Mouse (Mus musculus) MEL (cell line): Measurements from ENCODE around the gene Fgfr2. TPM values are rescaled to one million over a fixed set of nuclear protein-coding genes. Genes with fewer than 3 reads are reported as not detected.

ENCODE experiments used
- DNase-seq: peaks from one replicate; pipeline ENCODE4 v3.0.0; 2011; ENCODE audit warnings: low read depth, low spot score
- H3K27ac ChIP-seq: 2 replicates; pipeline ENCODE4 v1.5.1; 2012; ENCODE audit warnings: low read depth, mild to moderate bottlenecking, control low read depth, low read length, moderate library complexity; ENCODE audit not compliant: control insufficient read depth
- H3K27me3 ChIP-seq, 2 experiments: fragments of 150-350 bp in 1 of 2; sonication (generic) in 1 of 2; 2 replicates each; pipeline ENCODE4 v1.6.1; 2012; ENCODE audit warnings: low read length in 2 of 2, mild to moderate bottlenecking in 2 of 2, improper control_type of control experiment in 1 of 2, moderate library complexity in 1 of 2; ENCODE audit not compliant: insufficient read depth in 2 of 2, control insufficient read depth in 1 of 2
- H3K36me3 ChIP-seq, 2 experiments: 2 replicates each; pipeline ENCODE4 v1.6.1; 2012 to 2014; ENCODE audit warnings: low read length in 2 of 2, improper control_type of control experiment in 1 of 2, inconsistent platforms in 1 of 2, mild to moderate bottlenecking in 1 of 2; ENCODE audit not compliant: insufficient read depth in 2 of 2, control insufficient read depth in 1 of 2
- H3K4me1 ChIP-seq, 2 experiments: fragments of 150-350 bp in 1 of 2; sonication (generic) in 1 of 2; 2 replicates each; pipeline ENCODE4 v1.6.1; 2012; ENCODE audit warnings: low read length in 2 of 2, improper control_type of control experiment in 1 of 2, mild to moderate bottlenecking in 1 of 2; ENCODE audit not compliant: insufficient read depth in 2 of 2, control insufficient read depth in 1 of 2
- H3K4me3 ChIP-seq, 2 experiments: fragments of 150-350 bp in 1 of 2; sonication (generic) in 1 of 2; 2 replicates each; pipeline ENCODE4 v1.5.1; 2012; ENCODE audit warnings: low read depth in 2 of 2, low read length in 2 of 2, mild to moderate bottlenecking in 2 of 2, moderate library complexity in 2 of 2, control low read depth in 1 of 2, improper control_type of control experiment in 1 of 2; ENCODE audit not compliant: control insufficient read depth in 1 of 2, insufficient read depth in 1 of 2
- H3K79me2 ChIP-seq: 2 replicates; pipeline ENCODE4 v1.6.1; 2012; ENCODE audit warnings: mild to moderate bottlenecking, low read length, moderate library complexity; ENCODE audit not compliant: control insufficient read depth, poor library complexity, insufficient read depth
- H3K9ac ChIP-seq: 2 replicates; pipeline ENCODE4 v1.6.1; 2012; ENCODE audit warnings: low read depth, mild to moderate bottlenecking, control low read depth, low read length, moderate library complexity; ENCODE audit not compliant: control insufficient read depth, poor library complexity, severe bottlenecking
- H3K9me3 ChIP-seq: fragments of 150-350 bp; sonication (generic); replicated peaks from 2 replicates; pipeline ENCODE4 v1.6.1; 2012; ENCODE audit warnings: mild to moderate bottlenecking, low read length, improper control_type of control experiment, moderate library complexity; ENCODE audit not compliant: insufficient read depth
- BHLHE40 ChIP-seq: IDR thresholded peaks from 2 replicates; pipeline ENCODE4 v1.6.1; 2012; ENCODE audit warnings: low read depth, mild to moderate bottlenecking, inconsistent platforms, low read length, improper control_type of control experiment, borderline replicate concordance
- CHD1 ChIP-seq: IDR thresholded peaks from 2 replicates; pipeline ENCODE4 v1.6.1; 2012; ENCODE audit warnings: low read depth, mild to moderate bottlenecking, inconsistent platforms, low read length, improper control_type of control experiment
- E2F4 ChIP-seq: IDR thresholded peaks from 2 replicates; pipeline ENCODE4 v1.6.1; 2011; ENCODE audit warnings: low read depth, low read length, improper control_type of control experiment, borderline replicate concordance
- ELF1 ChIP-seq: IDR thresholded peaks from 2 replicates; pipeline ENCODE4 v1.6.1; 2014; ENCODE audit warnings: low read depth, mild to moderate bottlenecking, inconsistent platforms, low read length, improper control_type of control experiment, moderate library complexity
- KAT2A ChIP-seq: conservative IDR thresholded peaks from 2 replicates; pipeline ENCODE4 v1.6.1; 2012; ENCODE audit warnings: low read depth, low read length, improper control_type of control experiment, inconsistent platforms
- MAFK ChIP-seq: IDR thresholded peaks from 2 replicates; pipeline ENCODE4 v1.6.1; 2011; ENCODE audit warnings: low read depth, mild to moderate bottlenecking, low read length, improper control_type of control experiment, borderline replicate concordance
- MAX ChIP-seq: IDR thresholded peaks from 2 replicates; pipeline ENCODE4 v1.6.1; 2011; ENCODE audit warnings: low read length, improper control_type of control experiment
- MYB ChIP-seq: IDR thresholded peaks from 2 replicates; pipeline ENCODE4 v1.6.1; 2011; ENCODE audit warnings: mild to moderate bottlenecking, low read depth, low read length, improper control_type of control experiment
- POLR2A ChIP-seq, 2 experiments: IDR thresholded peaks; 2 replicates each; pipeline ENCODE4 v1.6.1; 2011 to 2012; ENCODE audit warnings: low read length in 2 of 2, mild to moderate bottlenecking in 2 of 2, control low read depth in 1 of 2, improper control_type of control experiment in 1 of 2, low read depth in 1 of 2, moderate library complexity in 1 of 2; ENCODE audit not compliant: control insufficient read depth in 1 of 2, insufficient read depth in 1 of 2, poor library complexity in 1 of 2
- POLR2AphosphoS2 ChIP-seq: IDR thresholded peaks from 2 replicates; pipeline ENCODE4 v1.6.1; 2011; ENCODE audit warnings: low read length, improper control_type of control experiment
- POLR2AphosphoS5 ChIP-seq: IDR thresholded peaks from 2 replicates; pipeline ENCODE4 v1.6.1; 2012; ENCODE audit warnings: low read depth, borderline replicate concordance, mild to moderate bottlenecking, inconsistent platforms, low read length, moderate library complexity, mixed read lengths
- RAD21 ChIP-seq: IDR thresholded peaks from 2 replicates; pipeline ENCODE4 v1.6.1; 2011; ENCODE audit warnings: mild to moderate bottlenecking, low read depth, low read length, improper control_type of control experiment
- TAL1 ChIP-seq: IDR thresholded peaks from 2 replicates; pipeline ENCODE4 v1.6.1; 2012; ENCODE audit warnings: mild to moderate bottlenecking, inconsistent platforms, low read length, moderate library complexity, mixed read lengths
- TCF12 ChIP-seq: IDR thresholded peaks from 2 replicates; pipeline ENCODE4 v1.6.1; 2014; ENCODE audit warnings: low read depth, mild to moderate bottlenecking, inconsistent platforms, low read length, improper control_type of control experiment, moderate library complexity
- UBTF ChIP-seq: IDR thresholded peaks from 2 replicates; pipeline ENCODE4 v1.6.1; 2012; ENCODE audit warnings: low read depth, mild to moderate bottlenecking, inconsistent platforms, low read length, improper control_type of control experiment, moderate library complexity, borderline replicate concordance; ENCODE audit not compliant: insufficient read depth
- USF1 ChIP-seq: IDR thresholded peaks from 2 replicates; pipeline ENCODE4 v1.6.1; 2014; ENCODE audit warnings: low read depth, mild to moderate bottlenecking, inconsistent platforms, low read length, improper control_type of control experiment, moderate library complexity
- ZKSCAN1 ChIP-seq: IDR thresholded peaks from 2 replicates; pipeline ENCODE4 v1.6.1; 2012; ENCODE audit warnings: low read depth, mild to moderate bottlenecking, inconsistent platforms, low read length, improper control_type of control experiment, moderate library complexity
- ZMIZ1 ChIP-seq: IDR thresholded peaks from 2 replicates; pipeline ENCODE4 v1.6.1; 2012; ENCODE audit warnings: low read depth, mild to moderate bottlenecking, inconsistent platforms, low read length, improper control_type of control experiment, moderate library complexity
- polyA plus RNA-seq, 2 experiments: library from polyadenylated mRNA; stranded (reverse) in 1 of 2; unstranded in 1 of 2; fragments of >175 nt in 1 of 2; fragments of >200 nt in 1 of 2; gene quantifications; 2 replicates each; pipeline versions ENCODE4 v1.2.1 to v1.2.4; 2012; ENCODE audit warnings: low replicate concordance in 2 of 2, low read depth in 1 of 2; ENCODE audit not compliant: insufficient read length in 2 of 2, insufficient read depth in 1 of 2, missing spikeins in 1 of 2
- total RNA-seq: library from RNA; depleted of rRNA; stranded (reverse); fragments of 300-350 nt; gene quantifications from 2 replicates; pipeline ENCODE4 v1.2.3, GENCODE M21; 2012

Fgfr2 gene
- total and polyA plus RNA-seq, 3 experiments: not detected

GRCm38 (mm10) chr7:130435776-130436175, 2687.4 kb downstream of the Fgfr2 start:
- Histone ChIP-seq H3K27ac (no peak overlapping the region), H3K79me2 (no peaks in the 10 kb centered on the region)
- no peak for TF ChIP-seq TCF12
- no peak for TF ChIP-seq ELF1
- TF ChIP-seq TAL1: no peak
- no peak for TF ChIP-seq RAD21
- TF ChIP-seq ZKSCAN1: no peak
- TF ChIP-seq CHD1: no peak
- TF ChIP-seq MYB: no peak
- no peak for TF ChIP-seq E2F4
- TF ChIP-seq ZMIZ1: no peak
- no peak for TF ChIP-seq KAT2A
- no peak for TF ChIP-seq USF1
- no peak for TF ChIP-seq POLR2AphosphoS5
- no peak for TF ChIP-seq MAFK
- no peak for TF ChIP-seq POLR2AphosphoS2
- TF ChIP-seq BHLHE40: no peak
- TF ChIP-seq POLR2A (IDR thresholded peaks at IDR 0.05; ENCODE audit: control insufficient read depth in 1 of 2, insufficient read depth in 1 of 2, low read depth in 1 of 2, low read length in 2 of 2, poor library complexity in 1 of 2): no peak
- TF ChIP-seq UBTF: no peak
- TF ChIP-seq, all 39 proteins: peak for 0
- no peaks in the 10 kb centered on the region for H3K9me3 ChIP-seq
- no peak for DNase-seq
- peaks cover 0 to 4% of the 10 kb centered on the region in 2 experiments; a peak in 1 of 4 replicates for H3K4me1 ChIP-seq
- no peak overlapping the region for H3K4me3 ChIP-seq
- H3K9ac ChIP-seq: no peak overlapping the region
- H3K36me3 ChIP-seq: peaks cover 0 to 2% of the 10 kb centered on the region in 2 experiments
- no peaks in the 10 kb centered on the region for H3K27me3 ChIP-seq

GRCm38 (mm10) chr7:130432141-130432540, 2691.0 kb downstream of the Fgfr2 start:
- Histone ChIP-seq H3K9me3 (no peaks in the 10 kb centered on the region), H3K4me3 (no peak overlapping the region), H3K27ac (no peak overlapping the region), H3K9ac (no peak overlapping the region), H3K79me2 (0 out of 2 replicates have a peak, but pooled peaks cover 2% of the 10 kb centered on the region), H3K27me3 (no peaks in the 10 kb centered on the region), H3K36me3 (peaks cover 0 to 2% of the 10 kb centered on the region in 2 experiments; a peak in 2 of 4 replicates)
- DNase-seq: no peak
- no peak for TF ChIP-seq CHD1
- no peak for TF ChIP-seq MAX
- TF ChIP-seq, all 39 proteins: peak for 0
- H3K4me1 ChIP-seq: peaks cover 0 to 4% of the 10 kb centered on the region in 2 experiments; a peak in 1 of 4 replicates
